Mouse (Mus musculus): ENCODE results near the gene Asf1b.

- no peak for TF ChIP-seq CTCF (IDR thresholded peaks at IDR 0.05)
- no peak for TF ChIP-seq EP300 (IDR thresholded peaks at IDR 0.05)
Observed at GRCm38 (mm10) chr8:83989243-83989642, 33.9 kb downstream of the Asf1b start.
